Mouse (Mus musculus) CH12.LX (cell line): ENCODE data around the gene Timp1. TPM values are rescaled to one million over a fixed set of nuclear protein-coding genes. Genes with fewer than 3 reads are reported as not detected.

Experiments
- DNase-seq: peaks from one replicate; pipeline ENCODE4 v3.0.0-alpha.2; 2013; ENCODE audit errors: extremely low read depth
- H3K27ac ChIP-seq: 2 replicates; pipeline ENCODE4 v1.5.1; 2012; ENCODE audit warnings: low read depth, mild to moderate bottlenecking, control low read depth, moderate library complexity; ENCODE audit not compliant: insufficient read depth
- H3K27me3 ChIP-seq: replicated peaks from 2 replicates; pipeline ENCODE3; 2012; ENCODE audit warnings: inconsistent platforms
- H3K36me3 ChIP-seq, 2 experiments: replicated peaks in 1 of 2; 2 replicates each; pipeline versions ENCODE3 to v1.6.1; 2012; ENCODE audit warnings: inconsistent platforms in 1 of 2, low read length in 1 of 2, mild to moderate bottlenecking in 1 of 2, mixed read lengths in 1 of 2, moderate library complexity in 1 of 2; ENCODE audit not compliant: control insufficient read depth in 1 of 2, insufficient read depth in 1 of 2
- H3K4me1 ChIP-seq, 2 experiments: 2 replicates each; pipeline ENCODE4 v1.6.1; 2012; ENCODE audit warnings: inconsistent platforms in 1 of 2, moderate library complexity in 1 of 2; ENCODE audit not compliant: insufficient read depth in 2 of 2, control insufficient read depth in 1 of 2
- H3K4me2 ChIP-seq: 2 replicates; pipeline ENCODE4 v1.6.1; 2012; ENCODE audit warnings: low read depth, mild to moderate bottlenecking, control low read depth; ENCODE audit not compliant: poor library complexity, insufficient read depth, severe bottlenecking
- H3K4me3 ChIP-seq, 3 experiments: fragments of 150-350 bp in 1 of 3; sonication (generic) in 1 of 3; replicated peaks in 1 of 3; 2 replicates each; pipeline versions ENCODE3 to v1.5.1; 2011 to 2012; ENCODE audit warnings: low read depth in 2 of 3, low read length in 2 of 3, mild to moderate bottlenecking in 2 of 3, moderate library complexity in 2 of 3, control low read depth in 1 of 3, improper control_type of control experiment in 1 of 3, inconsistent platforms in 1 of 3, mixed read lengths in 1 of 3; ENCODE audit not compliant: poor library complexity in 1 of 3
- H3K79me2 ChIP-seq: replicated peaks from 2 replicates; pipeline ENCODE4 v1.6.1; 2012; ENCODE audit warnings: mild to moderate bottlenecking, moderate library complexity; ENCODE audit not compliant: control insufficient read depth, poor library complexity, insufficient read depth, severe bottlenecking; ENCODE audit errors: extremely low read depth
- H3K9ac ChIP-seq: 2 replicates; pipeline ENCODE4 v1.6.1; 2012; ENCODE audit warnings: low read depth, mild to moderate bottlenecking, control low read depth, moderate library complexity; ENCODE audit not compliant: insufficient read depth
- H3K9me3 ChIP-seq: replicated peaks from 2 replicates; pipeline ENCODE3; 2012; ENCODE audit warnings: low read length, inconsistent platforms, mixed read lengths
- CHD1 ChIP-seq: IDR thresholded peaks from 2 replicates; pipeline ENCODE4 v1.6.1; 2012; ENCODE audit warnings: low read depth, low read length, improper control_type of control experiment, inconsistent platforms
- EP300 ChIP-seq: IDR thresholded peaks from 2 replicates; pipeline ENCODE4 v1.6.1; 2011; ENCODE audit warnings: low read length, improper control_type of control experiment
- HCFC1 ChIP-seq: IDR thresholded peaks from 2 replicates; pipeline ENCODE4 v1.6.1; 2012; ENCODE audit warnings: low read depth, mild to moderate bottlenecking, inconsistent platforms, low read length, improper control_type of control experiment
- IRF4 ChIP-seq: IDR thresholded peaks from 2 replicates; pipeline ENCODE4 v1.6.1; 2014; ENCODE audit warnings: low read depth, mild to moderate bottlenecking, inconsistent platforms, low read length, improper control_type of control experiment
- JUN ChIP-seq: IDR thresholded peaks from 2 replicates; pipeline ENCODE4 v1.6.1; 2011; ENCODE audit warnings: low read depth, mild to moderate bottlenecking, low read length, improper control_type of control experiment, moderate library complexity; ENCODE audit not compliant: insufficient read depth
- MAZ ChIP-seq: IDR thresholded peaks from 2 replicates; pipeline ENCODE4 v1.6.1; 2012; ENCODE audit warnings: low read depth, mild to moderate bottlenecking, inconsistent platforms, low read length, improper control_type of control experiment, moderate library complexity
- MYC ChIP-seq: IDR thresholded peaks from 2 replicates; pipeline ENCODE4 v1.6.1; 2011; ENCODE audit warnings: low read depth, mild to moderate bottlenecking, improper control_type of control experiment, low read length
- PAX5 ChIP-seq: IDR thresholded peaks from 2 replicates; pipeline ENCODE4 v1.6.1; 2012; ENCODE audit warnings: low read length, inconsistent platforms, mixed read lengths
- POLR2A ChIP-seq: IDR thresholded peaks from 2 replicates; pipeline ENCODE4 v1.6.1; 2011; ENCODE audit warnings: low read depth, mild to moderate bottlenecking, improper control_type of control experiment, low read length
- POLR2AphosphoS2 ChIP-seq: IDR thresholded peaks from 2 replicates; pipeline ENCODE4 v1.6.1; 2011; ENCODE audit warnings: low read depth, low read length, improper control_type of control experiment
- RAD21 ChIP-seq: IDR thresholded peaks from 2 replicates; pipeline ENCODE4 v1.6.1; 2011; ENCODE audit warnings: low read depth, mild to moderate bottlenecking, low read length, improper control_type of control experiment, moderate library complexity
- RCOR1 ChIP-seq: conservative IDR thresholded peaks from 2 replicates; pipeline ENCODE4 v1.6.1; 2012; ENCODE audit warnings: low read depth, mild to moderate bottlenecking, inconsistent platforms, low read length, improper control_type of control experiment
- SMC3 ChIP-seq: IDR thresholded peaks from 2 replicates; pipeline ENCODE4 v1.6.1; 2011; ENCODE audit warnings: low read depth, low read length, improper control_type of control experiment
- TBP ChIP-seq: conservative IDR thresholded peaks from 2 replicates; pipeline ENCODE4 v1.6.1; 2011; ENCODE audit warnings: low read depth, low read length, improper control_type of control experiment
- USF1 ChIP-seq: IDR thresholded peaks from 2 replicates; pipeline ENCODE4 v1.6.1; 2014; ENCODE audit warnings: low read depth, mild to moderate bottlenecking, inconsistent platforms, low read length, improper control_type of control experiment
- USF2 ChIP-seq: conservative IDR thresholded peaks from 2 replicates; pipeline ENCODE4 v1.6.1; 2011; ENCODE audit warnings: low read depth, low read length, improper control_type of control experiment
- ZC3H11A ChIP-seq: IDR thresholded peaks from 2 replicates; pipeline ENCODE4 v1.6.1; 2012; ENCODE audit warnings: low read depth, mild to moderate bottlenecking, inconsistent platforms, low read length, improper control_type of control experiment
- ZMIZ1 ChIP-seq: IDR thresholded peaks from 2 replicates; pipeline ENCODE4 v1.6.1; 2012; ENCODE audit warnings: low read depth, mild to moderate bottlenecking, inconsistent platforms, low read length, improper control_type of control experiment
- dilution Hi-C: fragments of 300-500 bp; cut with MboI; formaldehyde crosslinking; loops from 2 replicates; pipeline ENCODE4 v1.14.3; 2020; ENCODE audit warnings: low sequenced_read_pairs; ENCODE audit not compliant: extremely low pct_unique_long_range_greater_than_20kb, extremely low pct_ligation_motif_present
- in situ Hi-C: fragments of 300-500 bp; cut with MboI; formaldehyde crosslinking; loops from 3 replicates; pipeline ENCODE4 v1.14.3; 2019; ENCODE audit warnings: low sequenced_read_pairs, low pct_ligation_motif_present, low pct_unique_long_range_greater_than_20kb, mixed read lengths
- polyA plus RNA-seq: library from polyadenylated mRNA; unstranded; fragments of >175 nt; gene quantifications from 2 replicates; pipeline ENCODE4 v1.2.1, GENCODE M21; 2012; ENCODE audit warnings: low read depth; ENCODE audit not compliant: insufficient read length
- total RNA-seq, 2 experiments: library from RNA; depleted of rRNA; stranded (reverse); fragments of 300-350 nt in 1 of 2; fragments of >200 nt in 1 of 2; gene quantifications; 2 replicates each; pipeline ENCODE4 v1.2.3; 2012 to 2014

Gene Timp1
- total and polyA plus RNA-seq, 3 experiments, result 0.13 to 0.36 TPM; not detected in 1

GRCm38 (mm10) chrX:20848256-20848984 lies 21.5 kb upstream of the Timp1 start (continued):
- TF ChIP-seq POLR2AphosphoS2 (no peak), ZMIZ1 (0 out of 2 replicates have a peak, but pooled peaks have one; percentile 22), ZC3H11A (no peak), HCFC1 (peak; percentile 74), MAZ (no peak), PAX5 (no peak), TBP (no peak), USF2 (no peak)

DNA sequence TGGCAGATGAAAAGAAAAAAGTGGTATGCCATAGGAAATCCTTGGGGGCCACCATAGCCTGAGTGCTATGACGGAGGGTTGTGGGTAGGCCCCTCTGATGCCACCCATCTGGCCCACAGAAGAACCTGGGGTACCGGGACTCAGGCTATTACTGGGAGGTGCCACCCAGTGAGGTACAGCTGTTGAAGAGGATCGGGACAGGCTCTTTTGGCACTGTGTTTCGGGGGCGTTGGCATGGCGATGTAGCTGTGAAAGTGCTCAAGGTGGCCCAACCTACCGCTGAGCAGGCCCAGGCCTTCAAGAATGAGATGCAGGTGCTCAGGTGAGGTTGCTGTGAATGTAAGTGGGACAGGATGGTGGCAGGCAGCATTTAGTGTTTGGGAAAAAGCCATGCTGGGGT lies 16.2 kb upstream of the Timp1 start:
- Histone ChIP-seq H3K36me3 (peaks cover 60 to 81% of the 10 kb centered on the region in 2 experiments), H3K27me3 (no peaks in the 10 kb centered on the region), H3K4me1 (peaks cover 4 to 13% of the 10 kb centered on the region in 2 experiments), H3K9me3 (no peaks in the 10 kb centered on the region), H3K4me2 (no peak overlapping the region), H3K79me2 (peaks cover 12% of the 10 kb centered on the region), H3K4me3 (no peak overlapping the region), H3K27ac (no peak overlapping the region), H3K9ac (no peak overlapping the region)
- no peak for DNase-seq
- in situ Hi-C loops (no loop called here), dilution Hi-C loops (no loop called here)
- no peak for TF ChIP-seq CHD1
- no peak for TF ChIP-seq MYC
- no peak for TF ChIP-seq JUN
- TF ChIP-seq IRF4, result no peak
- TF ChIP-seq POLR2A, result no peak
- no peak for TF ChIP-seq EP300
- no peak for TF ChIP-seq RAD21
- TF ChIP-seq RCOR1, result no peak
- no peak for TF ChIP-seq POLR2AphosphoS2
- no peak for TF ChIP-seq USF1
- no peak for TF ChIP-seq TBP
- TF ChIP-seq SMC3, result no peak
